9 mouse cellular contexts compared by ENCODE assay signal in genomic region chr1:36492416-36493139, GRCm38 (mm10). TPM values are rescaled to one million over a fixed set of nuclear protein-coding genes. Genes with fewer than 3 reads are reported as not detected.
DNase-seq lines count a peak whose midpoint lies in the region; ATAC-seq lines count a peak whose summit lies in the region.
"Had no signal": no experiment of that assay in that cellular context is flagged by ENCODE, and none has a peak within 500 bp of the region (broad histone marks: within the 10 kb centered on the region; RNA-seq: fewer than 3 reads in every experiment).

No protein-coding gene starts in this region.

- H3K27me3 ChIP-seq in heart, embryonic 10.5 days (ENCODE audit: insufficient read depth, poor library complexity, severe bottlenecking) = no peaks in the 10 kb centered on the region
- H3K27me3 ChIP-seq in kidney, embryonic 15.5 days = no peaks in the 10 kb centered on the region

- peaks cover 12% of the 10 kb centered on the region for H3K4me1 ChIP-seq in heart, embryonic 10.5 days
- peaks cover 10% of the 10 kb centered on the region for H3K4me1 ChIP-seq in kidney, embryonic 15.5 days

- DNase-seq in left cerebral cortex, postnatal 4 days = peak; percentile 64
- DNase-seq in left cerebral cortex, postnatal 36 days (ENCODE audit: low spot score in 2 of 2) = no peak
- peak; percentile 71 for DNase-seq in embryo, embryonic 11 days
- DNase-seq in heart, embryonic 10.5 days (ENCODE audit: low spot score) = peak; percentile 91
- DNase-seq in lung, postnatal 4 days = peak; percentile 69 to 74
- no peak for DNase-seq in spleen, adult 12 weeks (ENCODE audit: low spot score)
- no peak for DNase-seq in right cerebral cortex, postnatal 10 days (ENCODE audit: low spot score in 2 of 2)

- WGBS in heart, embryonic 10.5 days = 29% methylated on average over 9 of the region's 9 CpGs
- WGBS in kidney, embryonic 15.5 days = 33% methylated on average over 9 of the region's 9 CpGs

- no peak overlapping the region for H3K4me2 ChIP-seq in kidney, embryonic 15.5 days

- H3K4me3 ChIP-seq in heart, embryonic 10.5 days = no peak overlapping the region
- H3K4me3 ChIP-seq in kidney, embryonic 15.5 days (replicated peaks) = no peak overlapping the region

- no peaks in the 10 kb centered on the region for H3K9me3 ChIP-seq in heart, embryonic 10.5 days
- no peaks in the 10 kb centered on the region for H3K9me3 ChIP-seq in kidney, embryonic 15.5 days (replicated peaks)
- H3K9me3 ChIP-seq: G1E had no signal

- intact Hi-C loops in left cerebral cortex, postnatal 4 days (cut with DNase I) = loop anchor here (10.0 kb wide), 1 partner anchor 148 kb away; no protein-coding TSS in a partner anchor
- intact Hi-C loops in left cerebral cortex, postnatal 36 days (cut with DNase I) = loop anchor here (10.0 kb wide), 1 partner anchor 168 kb away; no protein-coding TSS in a partner anchor

- peak; percentile 89 for ATAC-seq in kidney, embryonic 15.5 days (replicated peaks; ENCODE audit: low FRiP score)

- no peaks in the 10 kb centered on the region for H3K36me3 ChIP-seq in heart, embryonic 10.5 days
- H3K36me3 ChIP-seq in kidney, embryonic 15.5 days = no peaks in the 10 kb centered on the region

- H3K27ac ChIP-seq in heart, embryonic 10.5 days = peak overlapping the region; percentile 72
- H3K27ac ChIP-seq in kidney, embryonic 15.5 days = no peak overlapping the region

- no peak overlapping the region for H3K9ac ChIP-seq in kidney, embryonic 15.5 days

RNA-seq across cellular contexts. Expression of gene Cnnm3, which starts 19.1 kb away (rescaled TPM):
- 10 to 100 TPM; 39.3 to 40.0 TPM for total RNA-seq in left cerebral cortex, postnatal 4 days (2021)
- total RNA-seq in left cerebral cortex, postnatal 36 days (2021) = 10 to 100 TPM; 30.4 to 32.9 TPM
- polyA plus RNA-seq in heart, embryonic 10.5 days (2016; fragmentation: Nextera tagmentation; extraction: Ambion mirVana) = 1.5 and 2.5 TPM in 2 replicates
- 3.7 and 4.0 TPM in 2 replicates for polyA plus RNA-seq in kidney, embryonic 15.5 days (2015; fragmentation: Nextera tagmentation; extraction: Ambion mirVana)

RNA-seq across cellular contexts. Expression of gene Cnnm4, which starts 21.2 kb away (rescaled TPM):
- total RNA-seq in left cerebral cortex, postnatal 4 days (2021) = 10 to 100 TPM; 13.6 to 14.3 TPM
- 10 to 100 TPM; 13.3 to 14.0 TPM for total RNA-seq in left cerebral cortex, postnatal 36 days (2021)
- 7.1 and 8.6 TPM in 2 replicates for polyA plus RNA-seq in heart, embryonic 10.5 days (2016; fragmentation: Nextera tagmentation; extraction: Ambion mirVana)
- polyA plus RNA-seq in kidney, embryonic 15.5 days (2015; fragmentation: Nextera tagmentation; extraction: Ambion mirVana) = 12.3 and 12.4 TPM in 2 replicates

RNA-seq across cellular contexts. Expression of gene Ankrd23, which starts 44.1 kb away (rescaled TPM):
- total RNA-seq in left cerebral cortex, postnatal 4 days (2021) = 1 to 10 TPM; 8.3 to 8.6 TPM
- 1 to 10 TPM; 3.1 to 9.6 TPM for total RNA-seq in left cerebral cortex, postnatal 36 days (2021)
- 16.7 and 19.0 TPM in 2 replicates for polyA plus RNA-seq in heart, embryonic 10.5 days (2016; fragmentation: Nextera tagmentation; extraction: Ambion mirVana)
- 21.8 and 22.1 TPM in 2 replicates for polyA plus RNA-seq in kidney, embryonic 15.5 days (2015; fragmentation: Nextera tagmentation; extraction: Ambion mirVana)

RNA-seq across cellular contexts. Expression of gene Gm42417, which starts 46.7 kb away (rescaled TPM):
- total RNA-seq in left cerebral cortex, postnatal 4 days (2021) = not detected
- not detected for total RNA-seq in left cerebral cortex, postnatal 36 days (2021)
- 0.20 and 1.0 TPM in 2 replicates for polyA plus RNA-seq in heart, embryonic 10.5 days (2016; fragmentation: Nextera tagmentation; extraction: Ambion mirVana)
- 0.32 and 0.75 TPM in 2 replicates for polyA plus RNA-seq in kidney, embryonic 15.5 days (2015; fragmentation: Nextera tagmentation; extraction: Ambion mirVana)
- total RNA-seq: G1E had no signal

RNA-seq across cellular contexts. Expression of gene Lman2l, which starts 47.5 kb away (rescaled TPM):
- 10 to 100 TPM; 40.7 to 45.7 TPM for total RNA-seq in left cerebral cortex, postnatal 4 days (2021)
- 10 to 100 TPM; 34.3 to 43.6 TPM for total RNA-seq in left cerebral cortex, postnatal 36 days (2021)
- polyA plus RNA-seq in heart, embryonic 10.5 days (2016; fragmentation: Nextera tagmentation; extraction: Ambion mirVana) = 53.7 and 57.8 TPM in 2 replicates
- polyA plus RNA-seq in kidney, embryonic 15.5 days (2015; fragmentation: Nextera tagmentation; extraction: Ambion mirVana) = 55.7 and 57.7 TPM in 2 replicates

Comparison
In these comparisons a context has a peak if more than half of its experiments do, and no peak if none do; other contexts are left out.
1. DNase-seq: peak in left cerebral cortex, postnatal 4 days (single experiment), embryo, embryonic 11 days (single experiment), heart, embryonic 10.5 days (single experiment) and lung, postnatal 4 days (2 of 2); none in left cerebral cortex, postnatal 36 days (0 of 2), spleen, adult 12 weeks (single experiment) and right cerebral cortex, postnatal 10 days (0 of 2).